Comparison of ENCODE assay signal across 31 mouse cellular contexts in genomic region chr17:48321279-48321678, GRCm38 (mm10). TPM values are rescaled to one million over a fixed set of nuclear protein-coding genes. Genes with fewer than 3 reads are reported as not detected.
"Had no signal": no experiment of that assay in that cellular context is flagged by ENCODE, and none has a peak within 500 bp of the region (broad histone marks: within the 10 kb centered on the region; RNA-seq: fewer than 3 reads in every experiment).

No protein-coding gene starts in this region.

- H3K27ac ChIP-seq: gastrocnemius, adult 2 months; heart, adult 2 months; heart, embryonic 13.5 days; heart, embryonic 15.5 days; hindbrain, embryonic 10.5 days; hindbrain, embryonic 12.5 days; hindbrain, embryonic 14.5 days; intestine, embryonic 15.5 days; layer of hippocampus, adult 2 months; left cerebral cortex, adult 2 months; limb, embryonic 10.5 days; limb, embryonic 12.5 days had no signal

- ATAC-seq: hindbrain, embryonic 16.5 days; inflammation-experienced regulatory T-cells, adult 6 months; intestine, embryonic 15.5 days; intestine, postnatal 0 days had no signal

- H3K9me3 ChIP-seq: heart, embryonic 13.5 days; heart, embryonic 15.5 days; hindbrain, embryonic 12.5 days; intestine, embryonic 15.5 days; limb, embryonic 10.5 days; limb, embryonic 12.5 days had no signal

- DNase-seq: gastrocnemius, adult 2 months; gastrocnemius, postnatal 10 days; gastrocnemius, postnatal 25 days; heart, adult 2 months; heart, postnatal 14 days; heart, postnatal 4 days; kidney, adult 18-20 months; kidney, adult 8-10 months; kidney, postnatal 10 days; kidney, postnatal 4 days had no signal

- H3K4me1 ChIP-seq: heart, embryonic 13.5 days; heart, embryonic 15.5 days; hindbrain, embryonic 10.5 days; hindbrain, embryonic 12.5 days; intestine, embryonic 15.5 days; limb, embryonic 10.5 days; limb, embryonic 12.5 days had no signal

- H3K4me2 ChIP-seq: heart, embryonic 11.5 days; heart, embryonic 13.5 days; heart, embryonic 15.5 days; hindbrain, embryonic 12.5 days; hindbrain, embryonic 14.5 days; intestine, embryonic 15.5 days; limb, embryonic 12.5 days had no signal

- H3K36me3 ChIP-seq: heart, embryonic 13.5 days; heart, embryonic 15.5 days; hindbrain, embryonic 10.5 days; hindbrain, embryonic 12.5 days; intestine, embryonic 15.5 days; limb, embryonic 10.5 days; limb, embryonic 12.5 days had no signal

- H3K4me3 ChIP-seq: gastrocnemius, adult 2 months; heart, adult 2 months; heart, embryonic 13.5 days; heart, embryonic 15.5 days; hindbrain, embryonic 10.5 days; hindbrain, embryonic 12.5 days; intestine, embryonic 15.5 days; layer of hippocampus, adult 2 months; left cerebral cortex, adult 2 months; limb, embryonic 10.5 days; limb, embryonic 12.5 days had no signal

- H3K27me3 ChIP-seq: heart, embryonic 15.5 days; hindbrain, embryonic 12.5 days; intestine, embryonic 15.5 days; limb, embryonic 12.5 days had no signal

- H3K9ac ChIP-seq: heart, embryonic 13.5 days; heart, embryonic 15.5 days; hindbrain, embryonic 12.5 days; hindbrain, embryonic 14.5 days; intestine, embryonic 15.5 days; limb, embryonic 12.5 days had no signal

RNA-seq across cellular contexts. Expression of gene B430306N03Rik, which starts 5.3 kb away (rescaled TPM):
- total RNA-seq: gastrocnemius, adult 2 months; gastrocnemius, postnatal 25 days; layer of hippocampus, adult 2 months; layer of hippocampus, postnatal 10 days had no signal
- polyA plus RNA-seq: hindbrain, embryonic 12.5 days; limb, embryonic 10.5 days had no signal

RNA-seq across cellular contexts. Expression of gene Treml2, which starts 22.0 kb away (rescaled TPM):
- total RNA-seq: gastrocnemius, adult 2 months had no signal
- polyA plus RNA-seq: heart, postnatal 0 days; hindbrain, embryonic 16.5 days; intestine, postnatal 0 days; kidney, embryonic 14.5 days had no signal

RNA-seq across cellular contexts. Expression of gene Trem2, which starts 24.9 kb away (rescaled TPM):
- polyA plus RNA-seq: inflammation-experienced regulatory T-cells, adult 6 months had no signal

RNA-seq across cellular contexts. Expression of gene Treml1, which starts 38.4 kb away (rescaled TPM):
- total RNA-seq: gastrocnemius, adult 2 months; gastrocnemius, postnatal 10 days; layer of hippocampus, adult 2 months; layer of hippocampus, postnatal 10 days; layer of hippocampus, postnatal 25 days; liver, adult 2 months had no signal
- polyA plus RNA-seq: inflammation-experienced regulatory T-cells, adult 6 months had no signal

RNA-seq across cellular contexts. Expression of gene Treml4, which starts 57.2 kb away (rescaled TPM):
- total RNA-seq: gastrocnemius, adult 2 months; gastrocnemius, postnatal 25 days; layer of hippocampus, adult 2 months; layer of hippocampus, postnatal 10 days; layer of hippocampus, postnatal 25 days; left cerebral cortex, postnatal 14 days; left cerebral cortex, postnatal 36 days had no signal
- polyA plus RNA-seq: hindbrain, embryonic 10.5 days; hindbrain, embryonic 12.5 days; limb, embryonic 10.5 days; limb, embryonic 12.5 days had no signal
